Mouse (Mus musculus): ENCODE measurements around the gene Dennd2d.

Gene Dennd2d

DNA sequence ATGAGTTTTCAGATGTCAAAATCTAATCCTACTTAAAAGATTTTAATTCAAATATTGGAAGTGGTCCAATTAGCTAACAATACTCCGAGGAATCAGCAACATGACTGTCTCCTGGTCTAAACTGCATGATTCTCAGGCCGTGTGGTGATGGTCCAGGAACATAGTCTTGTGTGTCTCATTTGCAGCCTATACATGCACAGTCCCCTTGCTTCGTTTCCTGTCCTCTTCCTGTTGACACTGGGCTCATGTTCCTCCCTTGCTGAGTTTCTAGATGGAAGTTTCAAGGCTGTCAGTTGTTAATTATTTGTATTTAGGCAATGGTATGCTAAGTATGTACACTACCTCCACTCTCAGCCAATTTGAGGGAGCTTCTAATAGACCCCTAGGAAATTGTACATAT is 14.8 kb downstream of the Dennd2d start:
- DNase-seq = no peak

DNA sequence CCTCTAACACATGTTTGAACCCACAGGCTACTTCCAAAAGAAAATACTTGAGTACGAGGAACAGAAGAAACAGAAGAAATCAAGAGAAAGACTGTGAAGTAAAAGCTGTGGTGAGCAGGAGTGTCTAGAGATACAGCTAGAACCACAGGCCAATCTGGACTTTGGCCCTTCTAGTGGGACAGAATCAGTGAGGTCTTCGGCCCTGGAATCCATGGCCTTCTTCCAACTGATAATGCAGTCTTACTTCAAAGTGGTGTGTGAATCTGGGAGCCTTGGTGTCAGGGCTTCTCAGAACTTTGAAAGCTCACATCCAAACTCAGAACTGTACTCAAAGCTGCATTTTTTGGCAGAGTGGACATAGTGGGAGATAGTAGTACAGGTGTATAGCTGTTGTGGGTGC is 18.3 kb downstream of the Dennd2d start:
- no peak for DNase-seq

DNA sequence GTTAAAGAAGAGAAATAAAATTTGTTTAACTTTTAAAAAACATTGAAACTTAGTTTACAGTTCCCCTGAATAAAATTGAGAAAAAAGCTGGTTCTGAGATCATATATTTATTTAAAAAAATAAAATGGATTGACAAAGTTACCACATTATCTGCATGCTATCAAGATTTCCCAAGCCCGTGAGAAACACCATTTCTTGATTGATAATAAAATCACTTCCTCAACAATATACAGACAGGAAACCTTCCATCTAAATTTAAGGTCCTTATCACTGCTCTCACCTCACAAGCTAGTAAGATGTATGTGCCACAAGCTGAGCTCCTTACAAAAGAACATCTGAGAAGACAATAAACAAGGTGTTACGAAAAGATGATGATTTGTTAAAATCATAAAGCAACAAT is 20.7 kb downstream of the Dennd2d start:
- no peak for DNase-seq

DNA sequence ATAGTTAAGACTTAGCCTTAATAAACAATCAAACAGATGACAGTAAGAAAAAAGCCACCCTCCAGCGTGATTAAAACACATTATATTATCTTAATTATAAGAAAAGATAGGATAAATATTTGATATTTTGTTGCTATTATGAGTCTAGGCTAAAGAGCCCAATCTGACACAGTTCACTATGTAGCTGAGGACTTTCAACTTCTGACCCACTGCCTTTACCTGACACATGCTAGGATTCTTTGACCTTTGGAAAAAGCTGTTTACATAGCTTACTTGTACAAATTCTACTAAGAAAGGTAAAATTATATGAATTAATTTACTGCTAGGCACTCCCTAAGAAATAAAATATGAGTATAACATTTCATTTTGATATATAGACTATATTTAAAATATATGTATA is 28.5 kb downstream of the Dennd2d start:
- no peak for DNase-seq

DNA sequence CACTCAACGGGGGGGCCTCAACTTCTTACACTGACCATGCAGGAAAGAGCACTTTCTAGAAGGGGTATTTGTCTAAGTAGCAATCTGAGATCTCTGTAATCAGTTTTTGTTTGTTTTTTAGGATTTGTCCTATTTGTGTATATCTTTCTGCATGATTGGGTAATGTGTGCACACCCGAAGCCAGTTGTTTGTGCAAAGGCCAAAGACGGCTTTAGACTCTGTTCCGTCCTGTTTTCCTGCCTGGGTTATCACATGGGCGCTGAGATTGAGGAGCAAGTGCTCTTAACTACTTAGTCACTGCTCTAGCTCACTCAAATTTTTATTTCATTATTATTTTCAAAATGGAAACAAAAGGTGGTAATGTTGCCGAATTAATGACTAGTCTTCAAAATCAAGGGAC is 32.8 kb downstream of the Dennd2d start:
- DNase-seq = no peak

DNA sequence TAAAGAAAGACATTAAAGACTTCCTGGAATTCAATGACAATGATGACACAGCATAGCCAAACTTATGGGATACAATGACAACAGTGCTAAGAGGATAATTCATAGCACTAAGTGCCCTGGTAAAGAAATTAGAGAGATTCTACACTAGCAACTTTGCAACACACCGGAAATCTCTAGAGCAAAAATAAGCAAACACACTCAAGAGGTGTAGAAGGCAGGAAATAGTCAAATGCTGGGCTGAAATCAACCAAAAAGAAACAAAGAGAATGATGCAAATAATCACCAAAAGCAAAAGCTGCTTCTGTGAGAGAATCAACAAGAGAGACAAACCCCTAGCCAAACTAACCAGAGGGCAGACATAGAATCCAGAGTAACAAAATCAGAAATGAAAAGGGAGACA is 40.5 kb downstream of the Dennd2d start:
- no peak for DNase-seq

DNA sequence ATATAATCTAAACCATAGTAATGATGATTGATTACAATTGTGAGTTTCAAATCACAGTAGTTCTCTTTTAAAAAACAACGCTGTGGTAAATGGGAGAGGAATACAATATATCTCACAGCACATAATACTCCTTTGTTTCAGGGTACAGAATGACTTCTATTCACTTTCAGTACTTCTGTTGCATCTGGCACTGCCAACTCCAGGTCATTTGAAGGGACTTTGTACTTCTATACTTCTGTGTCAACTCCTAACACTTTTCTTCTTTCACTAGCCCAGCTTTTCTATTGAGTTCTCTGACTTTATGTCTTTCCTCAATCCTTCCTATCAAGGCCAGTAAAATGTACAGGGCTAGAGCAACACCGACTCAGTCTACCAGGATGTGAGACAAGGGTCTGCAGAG is 44.2 kb downstream of the Dennd2d start:
- no peak for DNase-seq

DNA sequence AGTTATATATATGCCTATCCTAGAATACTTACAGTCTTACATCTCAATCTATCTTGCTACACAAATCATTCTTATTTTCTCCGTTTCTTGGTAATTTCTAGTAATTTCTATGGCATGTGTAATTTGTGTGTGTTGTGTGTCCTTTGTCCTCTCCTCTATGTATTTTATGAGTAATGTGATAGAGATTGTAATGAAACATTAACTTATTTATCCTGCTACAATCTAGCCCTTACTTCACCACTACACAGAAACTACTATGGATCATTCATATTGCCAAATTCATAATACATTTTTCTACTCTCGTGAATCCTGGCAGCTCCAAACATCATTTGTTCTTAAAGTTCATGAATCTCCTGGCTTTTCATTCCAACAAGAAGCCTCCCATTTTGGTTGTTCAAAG is 45.8 kb downstream of the Dennd2d start:
- DNase-seq = no peak

DNA sequence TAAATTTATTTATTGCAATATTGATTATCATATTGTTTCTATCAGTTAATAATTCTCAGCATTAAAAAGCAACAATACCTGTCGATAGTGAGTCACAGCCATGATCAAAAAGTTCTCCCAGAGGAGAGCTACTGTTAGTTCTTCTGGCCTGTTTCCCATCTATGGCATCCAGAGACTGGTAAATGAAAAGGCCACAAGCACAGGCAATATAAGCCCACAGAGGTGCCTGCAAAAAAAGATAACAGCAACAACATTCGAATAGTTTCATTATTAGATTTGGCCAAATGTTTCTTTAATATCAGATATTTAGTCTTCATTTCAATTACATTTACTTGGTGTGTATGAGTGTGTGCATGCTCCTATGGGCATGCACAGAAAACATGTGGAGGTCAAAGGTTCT is 51.1 kb downstream of the Dennd2d start:
- no peak for DNase-seq

DNA sequence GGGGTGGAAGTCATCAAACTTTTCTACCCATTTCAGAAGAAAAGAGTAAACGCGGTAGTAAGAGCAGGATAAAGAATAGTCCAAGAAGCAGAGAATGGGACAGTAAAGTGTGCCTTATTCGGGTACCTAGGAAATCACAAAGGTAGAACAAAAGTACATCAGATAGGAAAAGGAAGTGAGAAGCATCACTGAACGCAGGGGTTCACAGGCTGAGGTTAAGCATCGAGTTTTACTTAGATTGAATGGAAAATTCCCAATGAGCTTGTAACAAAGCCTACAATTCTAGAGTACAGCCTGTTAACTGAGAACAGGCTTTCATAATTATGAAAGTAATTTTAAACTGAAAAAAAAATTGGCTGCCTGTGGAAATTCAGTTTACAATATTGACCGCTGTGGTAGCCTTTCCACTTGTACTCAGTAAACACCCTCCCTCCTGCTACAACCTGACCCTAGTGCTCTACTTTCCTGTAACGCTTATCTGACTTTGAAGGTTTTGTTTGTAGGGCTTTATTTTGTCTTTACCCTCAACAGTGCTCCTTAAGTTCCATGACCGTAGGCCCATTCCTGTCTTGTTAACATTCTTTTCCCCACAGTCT is 62.6 kb downstream of the Dennd2d start:
- DNase-seq = no peak

DNA sequence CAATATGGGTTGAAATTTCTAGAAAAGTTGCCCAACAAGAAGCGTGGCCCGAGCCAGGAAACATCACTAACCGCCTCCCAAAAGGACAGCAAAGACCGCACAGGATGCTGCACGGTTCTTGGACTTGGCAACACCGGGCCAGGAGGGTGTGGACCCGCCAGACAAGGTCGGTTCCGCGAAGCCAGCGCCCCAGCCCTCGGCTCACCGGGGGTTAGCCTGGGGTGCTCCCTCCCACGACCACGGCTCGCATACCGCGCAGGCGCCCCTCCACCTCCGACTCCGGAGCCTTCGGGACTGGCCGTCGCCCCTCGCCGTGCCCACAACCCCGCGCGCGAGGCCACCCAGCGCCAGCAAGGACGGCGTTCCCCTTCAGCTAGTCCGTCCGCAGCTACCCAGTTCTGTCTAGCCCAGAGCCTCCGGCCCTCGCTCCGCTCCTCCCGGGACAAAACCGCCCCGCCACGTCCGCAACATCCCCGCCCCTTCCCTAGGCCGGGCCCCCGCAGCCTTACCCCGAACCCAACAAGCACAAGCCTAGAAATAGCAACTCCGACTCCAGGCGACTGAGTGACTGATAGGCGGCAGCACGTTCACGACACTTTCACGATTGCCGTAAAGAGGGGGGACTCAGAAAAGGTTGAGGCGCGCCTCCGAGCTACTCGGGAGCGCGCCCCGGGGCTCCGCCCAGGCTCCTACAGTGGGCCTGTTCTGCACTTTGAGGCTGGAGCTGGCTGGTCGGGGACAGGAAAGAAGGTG is 65.1 kb downstream of the Dennd2d start, which contains the start of the genes Dram2 and Cept1:
Gene Dram2, plus strand, starts transcription at position 628 of the 753 bp plus-strand sequence.
Gene Cept1, minus strand, starts transcription at position 632 of the 753 bp plus-strand sequence.
- peak; percentile 92 to 96 for DNase-seq

DNA sequence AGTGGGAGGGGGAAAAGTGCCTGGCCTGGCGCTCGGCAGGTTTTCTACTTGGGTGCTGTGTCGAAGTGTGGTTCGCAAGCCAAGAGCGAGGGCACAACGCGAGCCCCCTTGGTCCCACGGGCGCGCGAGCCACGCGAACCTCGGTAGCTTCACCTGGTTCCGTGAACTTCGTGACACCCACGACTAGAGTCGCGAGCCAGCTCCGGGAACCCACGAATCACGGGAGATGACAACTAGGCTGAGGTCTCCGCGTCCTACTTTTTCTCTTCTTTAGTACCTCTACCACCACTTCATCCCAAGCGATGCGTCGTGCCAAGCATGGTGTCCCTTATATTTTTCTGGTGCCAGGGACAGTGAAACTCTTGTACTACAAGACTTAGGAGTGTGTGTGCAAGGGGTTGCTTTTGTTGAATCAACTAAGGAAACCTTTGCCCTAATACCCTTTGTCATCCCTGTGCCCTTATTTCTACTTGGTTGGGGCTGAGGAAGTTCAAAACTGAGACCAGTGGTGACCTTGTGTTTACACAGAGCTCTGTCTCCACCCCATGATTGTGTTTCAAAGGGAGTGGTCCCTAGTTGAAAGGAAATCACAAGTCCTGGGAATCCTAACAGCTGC is 65.8 kb downstream of the Dennd2d start:
- no peak for DNase-seq

DNA sequence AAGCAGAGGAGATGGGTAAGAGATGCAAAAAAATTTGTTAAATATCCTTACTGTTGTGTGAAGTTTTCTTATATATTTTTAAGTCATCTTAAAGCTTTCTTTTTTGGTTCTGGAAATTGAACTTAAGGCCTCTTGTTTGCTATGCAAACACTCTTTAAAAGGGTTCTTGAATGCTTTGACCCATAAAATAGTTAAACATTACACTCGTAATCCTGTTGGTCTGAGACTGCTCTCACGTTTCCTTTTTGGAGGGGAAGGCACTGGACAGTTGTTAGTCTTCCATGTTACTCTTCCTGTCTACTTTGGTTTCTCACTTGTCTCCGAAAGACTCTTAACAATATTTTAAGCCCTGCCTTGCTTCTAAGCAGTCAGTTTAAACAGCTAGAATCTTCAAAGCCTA is 66.8 kb downstream of the Dennd2d start:
- DNase-seq = no peak

All from kidney, postnatal 4 days (tissue).